Mouse (Mus musculus) midbrain, embryonic 14.5 days (tissue): ENCODE results near the gene Sbpl. TPM values are rescaled to one million over a fixed set of nuclear protein-coding genes. Genes with fewer than 3 reads are reported as not detected.
A peak's percentile ranks its signal among the peaks of the same experiment; 100 is the strongest.
"Not testable (repeated sequence)": the region's sequence is repeated elsewhere in the genome, so short reads cannot be mapped to it uniquely, and the experiment has no call there.

Experiments
- ATAC-seq: fragments of 200-750 bp; cut with Nextera tagmentation; 2 replicates; pipeline ENCODE4 v1.8.0; 2017; ENCODE audit warnings: moderate number of reproducible peaks, moderate library complexity; ENCODE audit not compliant: low FRiP score, low TSS enrichment
- DNase-seq: peaks from one replicate; pipeline ENCODE4 v3.0.0-alpha.2; 2015
- H3K27ac ChIP-seq: fragments of 300-500 bp; sonication (generic); replicated peaks from 2 replicates; pipeline ENCODE4 v1.5.1; 2014; ENCODE audit warnings: mild to moderate bottlenecking, low read depth, low read length, moderate library complexity
- H3K27me3 ChIP-seq: fragments of 300-500 bp; sonication (generic); 2 replicates; pipeline ENCODE4 v1.6.1; 2014; ENCODE audit warnings: low read length, control low read depth, mixed read lengths; ENCODE audit not compliant: control insufficient read depth, insufficient read depth
- H3K36me3 ChIP-seq: fragments of 300-500 bp; sonication (generic); 2 replicates; pipeline ENCODE4 v1.6.1; 2014; ENCODE audit warnings: low read length, control low read depth; ENCODE audit not compliant: control insufficient read depth, insufficient read depth
- H3K4me1 ChIP-seq: fragments of 300-500 bp; sonication (generic); 2 replicates; pipeline ENCODE4 v1.6.1; 2014; ENCODE audit warnings: mild to moderate bottlenecking, antibody characterized with exemption, low read length, control low read depth; ENCODE audit not compliant: control insufficient read depth, insufficient read depth
- H3K4me2 ChIP-seq: fragments of 300-500 bp; sonication (generic); 2 replicates; pipeline ENCODE4 v1.6.1; 2014; ENCODE audit warnings: mild to moderate bottlenecking, low read length, moderate library complexity
- H3K4me3 ChIP-seq: fragments of 300-500 bp; sonication (generic); replicated peaks from 2 replicates; pipeline ENCODE4 v1.5.1; 2014; ENCODE audit warnings: low read depth, low read length
- H3K9ac ChIP-seq: fragments of 300-500 bp; sonication (generic); replicated peaks from 2 replicates; pipeline ENCODE4 v1.6.1; 2014; ENCODE audit warnings: mild to moderate bottlenecking, low read length, moderate library complexity
- H3K9me3 ChIP-seq: fragments of 300-500 bp; sonication (generic); 2 replicates; pipeline ENCODE4 v1.6.1; 2016; ENCODE audit warnings: low read length, control low read depth, mixed read lengths; ENCODE audit not compliant: control insufficient read depth
- WGBS: fragments of 180-500 bp; shearing (Covaris S2); extraction: QIAGEN DNeasy Blood & Tissue Kit; methylation state at CpG from one replicate; pipeline ENCODE4 v1.1.7; 2014; 5-methylcytosine and 5-hydroxymethylcytosine counted together
- polyA plus RNA-seq: library from polyadenylated mRNA; unstranded; fragments of >200 nt; fragmentation: Nextera tagmentation; extraction: Ambion mirVana; gene quantifications from 2 replicates; pipeline ENCODE4 v1.2.1, GENCODE M21; 2014

Sbpl gene
- polyA plus RNA-seq, 1 experiment from 2014 or later, result not detected

DNA sequence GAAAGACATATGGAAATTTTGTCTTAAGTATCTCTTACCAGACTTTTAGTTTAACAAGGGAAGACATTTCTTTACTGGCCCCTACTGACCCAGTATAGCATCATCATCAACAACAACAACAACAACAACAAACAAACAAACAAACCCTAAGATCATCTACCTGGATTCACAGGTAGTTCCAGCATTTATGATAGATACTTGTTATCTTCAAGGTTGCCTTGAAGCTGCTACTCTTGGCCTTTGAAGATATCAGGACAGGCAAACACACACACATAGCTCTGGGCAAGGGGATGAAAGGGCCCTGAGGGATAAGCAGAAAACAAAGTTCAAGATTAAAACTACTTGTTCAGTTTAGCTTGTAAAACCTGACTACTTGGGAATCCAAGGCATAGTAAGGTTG, 13.7 kb downstream of the Sbpl start, which contains the start of gene Sbp:
Gene Sbp, plus strand, starts transcription at position 301 of the 400 bp plus-strand sequence.
- Histone ChIP-seq H3K9me3 (no peaks in the 10 kb centered on the region), H3K4me1 (no peaks in the 10 kb centered on the region), H3K9ac (no peak within 1 kb of the TSS), H3K4me2 (no peak within 1 kb of the TSS), H3K36me3 (no peaks in the 10 kb centered on the region), H3K4me3 (no peak within 1 kb of the TSS), H3K27me3 (no peaks in the 10 kb centered on the region), H3K27ac (no peak within 1 kb of the TSS)
- DNase-seq (no peak), ATAC-seq (no peak)

GRCm38 (mm10) chr17:23931157-23931556, 23.9 kb downstream of the Sbpl start:
- Histone ChIP-seq H3K9ac (no peak overlapping the region), H3K4me2 (no peak overlapping the region), H3K36me3 (no peaks in the 10 kb centered on the region), H3K4me1 (no peaks in the 10 kb centered on the region), H3K27ac (no peak overlapping the region), H3K9me3 (no peaks in the 10 kb centered on the region), H3K4me3 (no peak overlapping the region), H3K27me3 (no peaks in the 10 kb centered on the region)
- DNase-seq (no peak), ATAC-seq (no peak)
- WGBS, result 92% methylated on average over 5 of the region's 5 CpGs

DNA sequence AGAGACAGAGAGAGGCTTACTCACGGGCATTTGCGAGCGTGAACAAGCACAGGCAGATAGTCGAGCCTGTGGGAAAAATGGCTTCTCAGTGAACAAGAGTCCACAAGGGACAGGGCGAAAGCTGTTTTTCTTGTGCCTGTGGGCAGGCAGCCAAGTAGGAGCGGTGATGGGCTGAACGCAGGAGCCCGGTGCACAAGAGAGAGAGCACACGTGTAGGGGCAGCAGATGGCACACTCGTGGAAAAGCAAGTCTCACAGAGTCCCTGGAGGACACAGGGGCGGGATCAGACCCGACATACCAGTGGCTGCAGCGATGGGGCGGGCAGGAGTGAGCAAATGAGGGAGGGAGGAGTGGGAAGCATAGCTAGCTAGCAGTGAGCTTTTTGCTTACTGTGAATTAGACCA, 30.0 kb downstream of the Sbpl start:
- H3K4me2 ChIP-seq, result peak overlapping the region; percentile 75
- H3K27ac ChIP-seq, result peak overlapping the region; percentile 75
- H3K4me1 ChIP-seq, result 0 out of 2 replicates have a peak, but pooled peaks cover 7% of the 10 kb centered on the region
- peak overlapping the region; percentile 43 for H3K4me3 ChIP-seq
- no peaks in the 10 kb centered on the region for H3K9me3 ChIP-seq
- under 1% methylated on average over 14 of the region's 14 CpGs for WGBS
- ATAC-seq, result peak; percentile 87
- no peaks in the 10 kb centered on the region for H3K27me3 ChIP-seq
- DNase-seq, result peak; percentile 83
- no peaks in the 10 kb centered on the region for H3K36me3 ChIP-seq
- peak overlapping the region; percentile 29 for H3K9ac ChIP-seq

DNA sequence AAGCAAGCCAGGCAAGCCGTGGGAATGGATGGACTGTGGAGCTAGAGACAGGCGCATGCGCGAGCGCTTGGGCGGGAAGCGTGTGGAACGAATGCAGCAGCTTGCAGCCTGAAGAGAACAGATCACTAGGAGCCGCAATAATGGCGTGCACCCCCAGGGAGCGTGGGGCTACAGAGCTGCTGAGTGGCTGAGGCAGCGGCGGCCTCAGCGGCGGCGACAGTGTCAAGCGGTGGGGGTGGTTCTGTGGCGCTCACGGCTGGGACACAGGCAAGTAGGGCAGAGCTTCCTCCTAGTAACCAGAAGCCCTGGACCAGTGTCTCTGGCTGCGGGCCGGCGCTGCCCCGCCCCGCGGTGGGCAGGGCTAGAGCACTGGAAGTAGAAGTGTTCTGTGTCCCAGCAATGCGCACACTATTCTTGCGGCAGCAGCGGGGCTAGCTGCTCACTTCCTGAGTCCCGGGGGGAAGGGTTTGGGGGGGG, 30.5 kb downstream of the Sbpl start:
- peak; percentile 95 for DNase-seq
- no peaks in the 10 kb centered on the region for H3K36me3 ChIP-seq
- H3K9me3 ChIP-seq, result no peaks in the 10 kb centered on the region
- WGBS, result under 1% methylated on average over 29 of the region's 29 CpGs
- peak overlapping the region; percentile 75 for H3K4me2 ChIP-seq
- 0 out of 2 replicates have a peak, but pooled peaks cover 7% of the 10 kb centered on the region for H3K4me1 ChIP-seq
- peak; percentile 94 for ATAC-seq
- H3K27ac ChIP-seq, result peak overlapping the region; percentile 75
- peak overlapping the region; percentile 43 for H3K4me3 ChIP-seq
- peak overlapping the region; percentile 29 for H3K9ac ChIP-seq
- H3K27me3 ChIP-seq, result no peaks in the 10 kb centered on the region

- not testable (repeated sequence) for H3K9ac ChIP-seq
- WGBS, result 82% methylated on average over 4 of the region's 4 CpGs
These were observed 37.9 kb downstream of the Sbpl start, which contains the start of gene Dcpp3 for GRCm38 (mm10) chr17:23917158-23917557. Dcpp3 (plus strand) TSS chr17:23917458.

More at GRCm38 (mm10) chr17:23917158-23917557, 37.9 kb downstream of the Sbpl start, which contains the start of gene Dcpp3:
- not testable (repeated sequence) for ATAC-seq, H3K36me3 ChIP-seq, H3K9me3 ChIP-seq, DNase-seq, H3K4me3 ChIP-seq, H3K27ac ChIP-seq, H3K27me3 ChIP-seq, H3K4me2 ChIP-seq, H3K4me1 ChIP-seq

Other genes with a start within 250 kb of the Sbpl start
- gene 1520401A03Rik, start 232.5 kb downstream of the Sbpl start, polyA plus RNA-seq, result not detected in 2 replicates
- 16.2 and 18.2 TPM in 2 replicates for gene Pkmyt1, start 228.9 kb downstream of the Sbpl start, polyA plus RNA-seq
- gene Paqr4, start 214.4 kb downstream of the Sbpl start, polyA plus RNA-seq, result 56.6 and 69.2 TPM in 2 replicates
- gene Kremen2, start 209.4 kb downstream of the Sbpl start, polyA plus RNA-seq, result 0.71 and 0.80 TPM in 2 replicates
- gene Flywch1, start 183.7 kb downstream of the Sbpl start, polyA plus RNA-seq, result 210 and 220 TPM in 2 replicates
- 70.7 and 95.4 TPM in 2 replicates for gene Flywch2, start 169.2 kb downstream of the Sbpl start, polyA plus RNA-seq
- gene Srrm2, start 164.7 kb downstream of the Sbpl start, polyA plus RNA-seq, result 498 and 502 TPM in 2 replicates
- 1,255 and 1,621 TPM in 2 replicates for gene Elob, start 126.1 kb downstream of the Sbpl start, polyA plus RNA-seq
- 0.41 TPM in 1 of 2 replicates, not detected in the other for gene Prss33, start 119.2 kb downstream of the Sbpl start, polyA plus RNA-seq
- not detected in 2 replicates for gene Prss32, start 111.4 kb downstream of the Sbpl start, polyA plus RNA-seq
- gene Prss41, start 111.1 kb downstream of the Sbpl start, polyA plus RNA-seq, result 1.00 and 2.2 TPM in 2 replicates
- gene Prss21, start 87.2 kb downstream of the Sbpl start, polyA plus RNA-seq, result not detected in 2 replicates
- not detected in 2 replicates for gene Dcpp1, start 74.4 kb downstream of the Sbpl start, polyA plus RNA-seq
- not detected in 2 replicates for gene Dcpp2, start 74.4 kb downstream of the Sbpl start, polyA plus RNA-seq
- gene Dcpp3, start 37.8 kb downstream of the Sbpl start, polyA plus RNA-seq, result not detected in 2 replicates
- gene Sbp, start 13.6 kb downstream of the Sbpl start, polyA plus RNA-seq, result not detected in 2 replicates
- not detected in 2 replicates for gene Prss30, start 25.3 kb upstream of the Sbpl start, polyA plus RNA-seq
- not detected in 2 replicates for gene Prss22, start 42.8 kb upstream of the Sbpl start, polyA plus RNA-seq
- 0.17 TPM in 1 of 2 replicates, not detected in the other for gene Prss27, start 82.9 kb upstream of the Sbpl start, polyA plus RNA-seq
- gene Kctd5, start 118.2 kb upstream of the Sbpl start, polyA plus RNA-seq, result 73.1 and 75.9 TPM in 2 replicates
- gene Pdpk1, start 195.7 kb upstream of the Sbpl start, polyA plus RNA-seq, result 68.3 and 74.3 TPM in 2 replicates
- 25.8 and 27.6 TPM in 2 replicates for gene Amdhd2, start 208.5 kb upstream of the Sbpl start, polyA plus RNA-seq
- gene Atp6v0c, start 214.4 kb upstream of the Sbpl start, polyA plus RNA-seq, result 1,214 and 1,517 TPM in 2 replicates